Mouse (Mus musculus) MEL (cell line): ENCODE measurements around the gene Smad9. TPM values are rescaled to one million over a fixed set of nuclear protein-coding genes. Genes with fewer than 3 reads are reported as not detected.

Experiments used
- DNase-seq: peaks from one replicate; pipeline ENCODE4 v3.0.0; 2011; ENCODE audit warnings: low read depth, low spot score
- H3K27ac ChIP-seq: 2 replicates; pipeline ENCODE4 v1.5.1; 2012; ENCODE audit warnings: low read depth, mild to moderate bottlenecking, control low read depth, low read length, moderate library complexity; ENCODE audit not compliant: control insufficient read depth
- H3K27me3 ChIP-seq, 2 experiments: fragments of 150-350 bp in 1 of 2; sonication (generic) in 1 of 2; 2 replicates each; pipeline ENCODE4 v1.6.1; 2012; ENCODE audit warnings: low read length in 2 of 2, mild to moderate bottlenecking in 2 of 2, improper control_type of control experiment in 1 of 2, moderate library complexity in 1 of 2; ENCODE audit not compliant: insufficient read depth in 2 of 2, control insufficient read depth in 1 of 2
- H3K36me3 ChIP-seq, 2 experiments: 2 replicates each; pipeline ENCODE4 v1.6.1; 2012 to 2014; ENCODE audit warnings: low read length in 2 of 2, improper control_type of control experiment in 1 of 2, inconsistent platforms in 1 of 2, mild to moderate bottlenecking in 1 of 2; ENCODE audit not compliant: insufficient read depth in 2 of 2, control insufficient read depth in 1 of 2
- H3K4me1 ChIP-seq, 2 experiments: fragments of 150-350 bp in 1 of 2; sonication (generic) in 1 of 2; 2 replicates each; pipeline ENCODE4 v1.6.1; 2012; ENCODE audit warnings: low read length in 2 of 2, improper control_type of control experiment in 1 of 2, mild to moderate bottlenecking in 1 of 2; ENCODE audit not compliant: insufficient read depth in 2 of 2, control insufficient read depth in 1 of 2
- H3K4me3 ChIP-seq, 2 experiments: fragments of 150-350 bp in 1 of 2; sonication (generic) in 1 of 2; 2 replicates each; pipeline ENCODE4 v1.5.1; 2012; ENCODE audit warnings: low read depth in 2 of 2, low read length in 2 of 2, mild to moderate bottlenecking in 2 of 2, moderate library complexity in 2 of 2, control low read depth in 1 of 2, improper control_type of control experiment in 1 of 2; ENCODE audit not compliant: control insufficient read depth in 1 of 2, insufficient read depth in 1 of 2
- H3K79me2 ChIP-seq: 2 replicates; pipeline ENCODE4 v1.6.1; 2012; ENCODE audit warnings: mild to moderate bottlenecking, low read length, moderate library complexity; ENCODE audit not compliant: control insufficient read depth, poor library complexity, insufficient read depth
- H3K9ac ChIP-seq: 2 replicates; pipeline ENCODE4 v1.6.1; 2012; ENCODE audit warnings: low read depth, mild to moderate bottlenecking, control low read depth, low read length, moderate library complexity; ENCODE audit not compliant: control insufficient read depth, poor library complexity, severe bottlenecking
- H3K9me3 ChIP-seq: fragments of 150-350 bp; sonication (generic); replicated peaks from 2 replicates; pipeline ENCODE4 v1.6.1; 2012; ENCODE audit warnings: mild to moderate bottlenecking, low read length, improper control_type of control experiment, moderate library complexity; ENCODE audit not compliant: insufficient read depth
- CTCF ChIP-seq, 3 experiments: IDR thresholded peaks in 2 of 3; conservative IDR thresholded peaks in 1 of 3; 2 replicates each; pipeline ENCODE4 v1.5.1; 2011 to 2012; ENCODE audit warnings: low read length in 3 of 3, low read depth in 2 of 3, mild to moderate bottlenecking in 2 of 3, improper control_type of control experiment in 1 of 3, inconsistent platforms in 1 of 3, mixed read lengths in 1 of 3, moderate library complexity in 1 of 3; ENCODE audit not compliant: control insufficient read depth in 1 of 3, insufficient read depth in 1 of 3, poor library complexity in 1 of 3, severe bottlenecking in 1 of 3
- ETS1 ChIP-seq: IDR thresholded peaks from 2 replicates; pipeline ENCODE4 v1.6.1; 2012; ENCODE audit warnings: low read depth, mild to moderate bottlenecking, inconsistent platforms, low read length, improper control_type of control experiment, moderate library complexity
- GABPA ChIP-seq: IDR thresholded peaks from 2 replicates; pipeline ENCODE4 v1.6.1; 2012; ENCODE audit warnings: low read depth, mild to moderate bottlenecking, inconsistent platforms, low read length, improper control_type of control experiment, moderate library complexity
- HCFC1 ChIP-seq: IDR thresholded peaks from 2 replicates; pipeline ENCODE4 v1.6.1; 2012; ENCODE audit warnings: low read depth, mild to moderate bottlenecking, inconsistent platforms, low read length, improper control_type of control experiment, moderate library complexity
- MAX ChIP-seq: IDR thresholded peaks from 2 replicates; pipeline ENCODE4 v1.6.1; 2011; ENCODE audit warnings: low read length, improper control_type of control experiment
- MAZ ChIP-seq: IDR thresholded peaks from 2 replicates; pipeline ENCODE4 v1.6.1; 2012; ENCODE audit warnings: low read depth, mild to moderate bottlenecking, inconsistent platforms, low read length, improper control_type of control experiment
- MYB ChIP-seq: IDR thresholded peaks from 2 replicates; pipeline ENCODE4 v1.6.1; 2011; ENCODE audit warnings: mild to moderate bottlenecking, low read depth, low read length, improper control_type of control experiment
- RAD21 ChIP-seq: IDR thresholded peaks from 2 replicates; pipeline ENCODE4 v1.6.1; 2011; ENCODE audit warnings: mild to moderate bottlenecking, low read depth, low read length, improper control_type of control experiment
- SMC3 ChIP-seq: IDR thresholded peaks from 2 replicates; pipeline ENCODE4 v1.6.1; 2011; ENCODE audit warnings: low read depth, low read length, improper control_type of control experiment
- TBP ChIP-seq: IDR thresholded peaks from 2 replicates; pipeline ENCODE4 v1.8.0; 2011; ENCODE audit warnings: low read depth, low read length, improper control_type of control experiment
- UBTF ChIP-seq: IDR thresholded peaks from 2 replicates; pipeline ENCODE4 v1.6.1; 2012; ENCODE audit warnings: low read depth, mild to moderate bottlenecking, inconsistent platforms, low read length, improper control_type of control experiment, moderate library complexity, borderline replicate concordance; ENCODE audit not compliant: insufficient read depth
- USF1 ChIP-seq: IDR thresholded peaks from 2 replicates; pipeline ENCODE4 v1.6.1; 2014; ENCODE audit warnings: low read depth, mild to moderate bottlenecking, inconsistent platforms, low read length, improper control_type of control experiment, moderate library complexity
- ZNF384 ChIP-seq: IDR thresholded peaks from 2 replicates; pipeline ENCODE4 v1.6.1; 2012; ENCODE audit warnings: low read depth, mild to moderate bottlenecking, inconsistent platforms, low read length, improper control_type of control experiment
- polyA plus RNA-seq, 2 experiments: library from polyadenylated mRNA; stranded (reverse) in 1 of 2; unstranded in 1 of 2; fragments of >175 nt in 1 of 2; fragments of >200 nt in 1 of 2; gene quantifications; 2 replicates each; pipeline versions ENCODE4 v1.2.1 to v1.2.4; 2012; ENCODE audit warnings: low replicate concordance in 2 of 2, low read depth in 1 of 2; ENCODE audit not compliant: insufficient read length in 2 of 2, insufficient read depth in 1 of 2, missing spikeins in 1 of 2
- total RNA-seq: library from RNA; depleted of rRNA; stranded (reverse); fragments of 300-350 nt; gene quantifications from 2 replicates; pipeline ENCODE4 v1.2.3, GENCODE M21; 2012

Smad9 gene
- total and polyA plus RNA-seq, 3 experiments = 0.01 TPM; not detected in 2

DNA sequence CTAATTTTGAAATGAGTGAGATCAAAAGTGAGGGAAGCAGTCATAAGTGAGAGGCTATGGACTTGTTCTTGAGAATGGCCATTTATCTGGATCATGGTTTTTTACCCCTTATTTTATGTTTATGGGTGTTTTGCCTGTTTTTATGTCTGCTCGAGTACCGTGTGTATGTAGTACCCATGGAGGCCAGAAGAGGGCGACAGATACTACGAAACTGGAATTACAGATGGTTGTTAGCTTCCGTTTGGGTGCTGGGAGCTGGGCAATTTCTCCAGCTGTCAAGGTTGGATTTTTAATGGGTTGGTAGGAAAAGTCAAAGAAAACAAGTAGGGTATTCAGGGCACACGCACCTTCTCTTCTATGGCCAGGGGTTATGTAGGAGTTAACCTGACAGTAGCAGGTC lies 38.4 kb downstream of the Smad9 start (continued):
- TF ChIP-seq UBTF = no peak
- TF ChIP-seq MAZ = no peak

DNA sequence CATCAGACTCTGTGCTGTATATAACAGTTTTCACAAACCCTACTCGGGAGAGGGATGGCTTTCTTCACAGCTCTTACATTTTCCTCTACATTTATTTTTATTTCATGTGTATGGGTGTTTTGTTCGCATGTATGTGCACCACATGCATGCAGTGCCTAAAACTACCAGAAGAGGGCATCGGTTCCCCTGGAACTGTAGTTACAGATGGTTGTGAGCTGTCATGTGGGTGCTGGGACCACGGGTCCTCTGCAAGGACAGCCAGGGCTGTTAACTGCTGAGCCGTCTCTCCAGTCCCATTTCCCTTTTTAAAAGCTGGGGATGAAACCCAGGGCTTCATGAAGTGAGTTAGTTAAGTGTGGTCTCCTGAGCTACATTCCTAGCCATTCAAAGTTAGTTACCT lies 40.0 kb downstream of the Smad9 start:
- no peak for TF ChIP-seq HCFC1
- peak in 1 of 3 experiments; percentile 22; a peak in 2 of 6 replicates for TF ChIP-seq CTCF (IDR thresholded peaks at IDR 0.05 in 2 of 3, conservative IDR thresholded peaks at IDR 0.05 in 1 of 3; ENCODE audit: control insufficient read depth in 1 of 3, insufficient read depth in 1 of 3, low read depth in 2 of 3, low read length in 3 of 3, poor library complexity in 1 of 3, severe bottlenecking in 1 of 3)
- no peak for TF ChIP-seq MAX
- no peak for TF ChIP-seq GABPA
- TF ChIP-seq ETS1 = no peak
- TF ChIP-seq, all 39 proteins: peak for 1
- no peaks in the 10 kb centered on the region for H3K27me3 ChIP-seq
- H3K4me1 ChIP-seq = no peaks in the 10 kb centered on the region
- DNase-seq = no peak
- H3K36me3 ChIP-seq = no peaks in the 10 kb centered on the region
- no peak overlapping the region for H3K4me3 ChIP-seq
- no peaks in the 10 kb centered on the region for H3K79me2 ChIP-seq
- H3K9me3 ChIP-seq = no peaks in the 10 kb centered on the region
- no peak overlapping the region for H3K27ac ChIP-seq
- H3K9ac ChIP-seq = no peak overlapping the region

DNA sequence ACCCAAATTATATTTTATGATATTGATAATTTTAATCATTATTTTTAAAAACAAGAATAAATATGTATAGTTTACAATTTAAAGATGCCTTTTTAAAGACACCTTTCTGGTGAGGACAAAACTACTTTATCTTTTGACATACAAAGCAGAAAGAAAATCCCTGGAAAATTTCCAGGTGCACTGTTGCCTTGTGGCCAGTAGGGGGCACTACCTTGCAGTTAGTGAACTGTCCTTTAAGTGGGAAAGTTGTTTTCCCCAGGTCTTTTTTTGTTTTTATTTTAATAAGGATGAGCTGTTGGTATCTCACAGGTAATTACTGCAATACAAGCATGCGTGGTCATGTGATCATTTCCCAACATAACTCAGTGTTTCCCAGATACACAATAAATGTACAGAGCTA lies 40.4 kb downstream of the Smad9 start:
- H3K27ac ChIP-seq = no peak overlapping the region
- H3K27me3 ChIP-seq = no peaks in the 10 kb centered on the region
- no peak overlapping the region for H3K9ac ChIP-seq
- no peaks in the 10 kb centered on the region for H3K79me2 ChIP-seq
- H3K9me3 ChIP-seq = no peaks in the 10 kb centered on the region
- no peak for TF ChIP-seq TBP
- TF ChIP-seq MYB = no peak
- no peak for TF ChIP-seq ZNF384
- TF ChIP-seq CTCF (IDR thresholded peaks at IDR 0.05 in 2 of 3, conservative IDR thresholded peaks at IDR 0.05 in 1 of 3; ENCODE audit: control insufficient read depth in 1 of 3, insufficient read depth in 1 of 3, low read depth in 2 of 3, low read length in 3 of 3, poor library complexity in 1 of 3, severe bottlenecking in 1 of 3) = peak; percentile 27 to 56 (median 53)
- TF ChIP-seq RAD21 = no peak; the same call in 1 of the 2 replicates
- TF ChIP-seq SMC3 = peak; percentile 29; the same call in 1 of the 2 replicates
- peak; percentile 33; the same call in 1 of the 2 replicates for TF ChIP-seq USF1
- no peak for TF ChIP-seq HCFC1
- no peaks in the 10 kb centered on the region for H3K4me1 ChIP-seq
- no peaks in the 10 kb centered on the region for H3K36me3 ChIP-seq
- DNase-seq = peak; percentile 29
- H3K4me3 ChIP-seq = no peak overlapping the region

DNA sequence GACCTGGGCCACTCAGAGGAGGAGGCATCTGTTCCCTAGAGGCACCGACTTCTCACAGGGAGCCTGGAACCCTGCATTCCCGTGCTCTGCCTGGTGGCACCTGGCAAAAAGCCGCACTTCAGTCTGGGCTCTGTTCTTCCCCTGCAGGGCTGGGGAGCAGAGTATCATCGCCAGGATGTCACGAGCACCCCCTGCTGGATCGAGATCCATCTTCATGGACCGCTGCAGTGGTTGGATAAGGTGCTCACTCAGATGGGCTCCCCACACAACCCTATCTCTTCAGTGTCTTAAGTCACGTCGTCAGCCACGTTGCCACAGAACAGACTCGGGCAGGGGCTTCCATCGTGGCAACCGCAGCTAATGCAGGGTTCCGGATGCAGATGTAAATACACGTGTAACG lies 41.8 kb downstream of the Smad9 start:
- DNase-seq = no peak
- H3K4me1 ChIP-seq = no peaks in the 10 kb centered on the region
- no peak overlapping the region for H3K4me3 ChIP-seq
- H3K27ac ChIP-seq = no peak overlapping the region
- no peaks in the 10 kb centered on the region for H3K9me3 ChIP-seq
- no peaks in the 10 kb centered on the region for H3K79me2 ChIP-seq
- no peak overlapping the region for H3K9ac ChIP-seq
- H3K27me3 ChIP-seq = no peaks in the 10 kb centered on the region
- TF ChIP-seq ZNF384 (no peak), CTCF (IDR thresholded peaks at IDR 0.05 in 2 of 3, conservative IDR thresholded peaks at IDR 0.05 in 1 of 3; ENCODE audit: control insufficient read depth in 1 of 3, insufficient read depth in 1 of 3, low read depth in 2 of 3, low read length in 3 of 3, poor library complexity in 1 of 3, severe bottlenecking in 1 of 3) (peak in 2 of 3 experiments; percentile 7 to 26; a peak in 2 of 6 replicates), HCFC1 (no peak), RAD21 (peak; percentile 1; the same call in 1 of the 2 replicates)
- no peaks in the 10 kb centered on the region for H3K36me3 ChIP-seq
